Mouse (Mus musculus) urinary bladder, adult 2 months (tissue): Measurements from ENCODE around the gene Rerg. TPM values are rescaled to one million over a fixed set of nuclear protein-coding genes. Genes with fewer than 3 reads are reported as not detected.

Experiments used
- DNase-seq: peaks from one replicate; pipeline ENCODE4 v3.0.0; 2022; ENCODE audit warnings: low spot score
- polyA plus RNA-seq: library from polyadenylated mRNA; depleted of rRNA; stranded (reverse); fragments of >200 nt; gene quantifications from 2 replicates; pipeline ENCODE4 v1.2.3, GENCODE M21; 2012; rRNA removed

Rerg gene
- polyA plus RNA-seq, 1 experiment = 38.2 TPM

DNA sequence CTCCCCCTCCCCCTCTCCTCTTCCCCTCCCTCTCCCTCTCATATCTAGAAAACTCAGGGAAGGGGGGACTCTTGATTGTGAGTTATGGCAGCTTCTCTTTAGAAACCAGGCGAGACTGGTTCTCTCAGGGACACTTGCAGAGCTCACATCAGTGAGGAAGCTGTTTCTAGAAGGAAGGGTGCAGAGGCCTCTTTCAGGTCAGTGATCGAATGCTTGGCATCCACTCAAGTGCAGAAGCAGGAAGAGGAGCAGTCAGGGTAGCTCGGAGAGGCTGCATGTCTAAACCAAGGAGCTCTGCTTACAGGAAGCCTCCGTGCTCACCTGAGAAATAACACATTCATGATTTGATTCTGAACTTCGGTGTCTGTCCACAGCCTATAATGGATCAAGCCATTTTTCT is 159.1 kb downstream of the Rerg start:
- no peak for DNase-seq

Other genes with a start within 250 kb of the Rerg start
- gene Erp27, start 248.3 kb downstream of the Rerg start, polyA plus RNA-seq = 0.25 TPM in 2 replicates
- gene Pde6h, start 246.7 kb downstream of the Rerg start, polyA plus RNA-seq = 0.72 and 1.1 TPM in 2 replicates
- gene Arhgdib, start 228.6 kb downstream of the Rerg start, polyA plus RNA-seq = 141 and 144 TPM in 2 replicates
- gene Ptpro, start 81.8 kb upstream of the Rerg start, polyA plus RNA-seq = 3.9 and 4.5 TPM in 2 replicates